ENCODE assay signal across 20 mouse cellular contexts in the genomic region with DNA sequence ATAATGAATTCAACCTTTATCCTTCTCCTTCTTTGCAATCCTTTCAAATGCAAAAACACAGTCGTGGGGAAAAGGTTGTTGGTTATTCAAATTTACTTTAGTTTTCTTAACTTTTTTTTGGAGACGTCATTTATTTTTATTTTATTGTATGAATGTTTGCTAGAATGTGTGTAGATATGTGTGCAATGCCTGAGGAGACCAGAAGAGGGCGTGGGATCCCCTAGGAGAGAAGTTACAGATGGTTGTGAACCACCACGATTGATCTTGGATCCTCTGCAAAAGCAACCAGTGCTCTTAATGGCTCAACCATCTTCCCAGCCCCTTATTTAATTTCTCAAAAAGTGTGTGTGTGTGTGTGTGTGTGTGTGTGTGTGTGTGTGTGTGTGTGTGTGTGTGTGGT. TPM values are rescaled to one million over a fixed set of nuclear protein-coding genes. Genes with fewer than 3 reads are reported as not detected.
DNase-seq lines count a peak whose midpoint lies in the region; ATAC-seq and TF ChIP-seq lines count a peak whose summit lies in the region.
"Had no signal": no experiment of that assay in that cellular context is flagged by ENCODE, and none has a peak within 500 bp of the region (broad histone marks: within the 10 kb centered on the region; RNA-seq: fewer than 3 reads in every experiment).

No protein-coding gene starts in this region.

- H3K4me1 ChIP-seq in heart, adult 2 months (ENCODE audit: control insufficient read depth, insufficient read depth, low read length), result peaks cover 2% of the 10 kb centered on the region
- no peaks in the 10 kb centered on the region for H3K4me1 ChIP-seq in liver, postnatal 0 days (ENCODE audit: insufficient read depth)
- peaks cover 6% of the 10 kb centered on the region for H3K4me1 ChIP-seq in liver, embryonic 12.5 days

- H3K79me2 ChIP-seq in heart, adult 2 months (replicated peaks; ENCODE audit: control insufficient read depth, insufficient read depth, low read length), result no peaks in the 10 kb centered on the region

- no peak overlapping the region for H3K27ac ChIP-seq in heart, adult 2 months
- H3K27ac ChIP-seq in liver, postnatal 0 days (ENCODE audit: low read depth), result no peak overlapping the region
- no peak overlapping the region for H3K27ac ChIP-seq in liver, embryonic 12.5 days
- H3K27ac ChIP-seq: forebrain, embryonic 15.5 days; heart, embryonic 10.5 days; limb, embryonic 10.5 days; liver, embryonic 13.5 days; neural tube, embryonic 12.5 days; stomach, embryonic 15.5 days had no signal

- WGBS in heart, adult 2 months, result 54% methylated on average over 4 of the region's 4 CpGs
- 47% methylated on average over 4 of the region's 4 CpGs for WGBS in liver, postnatal 0 days (ENCODE audit: insufficient replicate concordance)
- WGBS in liver, embryonic 12.5 days (ENCODE audit: insufficient replicate concordance), result 40% methylated on average over 4 of the region's 4 CpGs

- no peak overlapping the region for H3K9ac ChIP-seq in heart, adult 2 months (ENCODE audit: low read depth, low read length)
- H3K9ac ChIP-seq in liver, postnatal 0 days (replicated peaks), result no peak overlapping the region
- H3K9ac ChIP-seq in liver, embryonic 12.5 days, result no peak overlapping the region
- H3K9ac ChIP-seq: forebrain, embryonic 15.5 days; liver, embryonic 13.5 days; neural tube, embryonic 12.5 days; stomach, embryonic 15.5 days had no signal

- DNase-seq in heart, adult 2 months, result no peak
- no peak for DNase-seq in heart, adult 18-20 months
- DNase-seq in liver, postnatal 0 days, result no peak
- DNase-seq in urinary bladder, postnatal 4 days (ENCODE audit: low spot score in 2 of 2), result peak; percentile 2 to 49
- DNase-seq in urinary bladder, postnatal 25 days (ENCODE audit: low spot score), result no peak
- no peak for DNase-seq in cerebellum, adult 9-10 months
- no peak for DNase-seq in spleen, adult 18-20 months
- DNase-seq: adrenal gland, adult 2 months; cerebellum, adult 11 months; cerebellum, postnatal 25 days; liver, embryonic 13.5 days; lung, postnatal 10 days had no signal

- H3K4me2 ChIP-seq in liver, postnatal 0 days (ENCODE audit: low read depth, low read length), result no peak overlapping the region
- H3K4me2 ChIP-seq in liver, embryonic 12.5 days, result no peak overlapping the region
- H3K4me2 ChIP-seq: forebrain, embryonic 15.5 days; liver, embryonic 13.5 days; neural tube, embryonic 12.5 days; stomach, embryonic 15.5 days had no signal

- no peaks in the 10 kb centered on the region for H3K27me3 ChIP-seq in heart, adult 2 months (ENCODE audit: control insufficient read depth, insufficient read depth, low read length)
- H3K27me3 ChIP-seq in liver, postnatal 0 days (ENCODE audit: insufficient read depth, low read length), result no peaks in the 10 kb centered on the region
- H3K27me3 ChIP-seq in liver, embryonic 12.5 days (replicated peaks), result 0 out of 2 replicates have a peak, but pooled peaks cover 8% of the 10 kb centered on the region
- H3K27me3 ChIP-seq: forebrain, embryonic 15.5 days; liver, embryonic 13.5 days; neural tube, embryonic 12.5 days; stomach, embryonic 15.5 days had no signal

- ATAC-seq in liver, postnatal 0 days, result no peak
- ATAC-seq in liver, embryonic 12.5 days, result no peak
- ATAC-seq: forebrain, embryonic 15.5 days had no signal

- no peaks in the 10 kb centered on the region for H3K9me3 ChIP-seq in liver, postnatal 0 days (ENCODE audit: low read length)
- H3K9me3 ChIP-seq in liver, embryonic 12.5 days (replicated peaks), result no peaks in the 10 kb centered on the region
- H3K9me3 ChIP-seq: forebrain, embryonic 15.5 days; heart, embryonic 10.5 days; limb, embryonic 10.5 days; liver, embryonic 13.5 days; neural tube, embryonic 12.5 days; stomach, embryonic 15.5 days had no signal

- H3K36me3 ChIP-seq in heart, adult 2 months (ENCODE audit: control insufficient read depth, insufficient read depth, low read length), result no peaks in the 10 kb centered on the region
- no peaks in the 10 kb centered on the region for H3K36me3 ChIP-seq in liver, postnatal 0 days (replicated peaks; ENCODE audit: insufficient read depth, low read length)
- no peaks in the 10 kb centered on the region for H3K36me3 ChIP-seq in liver, embryonic 12.5 days
- H3K36me3 ChIP-seq: forebrain, embryonic 15.5 days; heart, embryonic 10.5 days; limb, embryonic 10.5 days; liver, embryonic 13.5 days; neural tube, embryonic 12.5 days; stomach, embryonic 15.5 days had no signal

- no peak overlapping the region for H3K4me3 ChIP-seq in heart, adult 2 months
- H3K4me3 ChIP-seq in liver, postnatal 0 days (ENCODE audit: low read depth, low read length), result no peak overlapping the region
- H3K4me3 ChIP-seq in liver, embryonic 12.5 days, result no peak overlapping the region
- H3K4me3 ChIP-seq: erythroblast, embryonic 14.5 days; forebrain, embryonic 15.5 days; heart, embryonic 10.5 days; limb, embryonic 10.5 days; liver, embryonic 13.5 days; megakaryocyte, embryonic 14.5 days; neural tube, embryonic 12.5 days; stomach, embryonic 15.5 days had no signal

- no peak for TF ChIP-seq POLR2A in heart, adult 2 months (IDR thresholded peaks at IDR 0.05; ENCODE audit: insufficient read depth, low read depth, low read length)

- intact Hi-C loops in heart, adult 2 months (cut with DNase I), result no loop called here

- TF ChIP-seq EP300 in heart, adult 2 months (IDR thresholded peaks at IDR 0.05; ENCODE audit: insufficient read depth, low read depth, low read length), result no peak
- no peak for TF ChIP-seq EP300 in liver, postnatal 0 days (IDR thresholded peaks at IDR 0.05; ENCODE audit: low read depth)

- peak; percentile 32 for TF ChIP-seq CTCF in heart, adult 2 months (IDR thresholded peaks at IDR 0.05)
- peak; percentile 38; the same call in 1 of the 2 replicates for TF ChIP-seq CTCF in liver, postnatal 0 days (IDR thresholded peaks at IDR 0.05; ENCODE audit: low read depth)

RNA-seq across cellular contexts. Expression of a gene that starts 53.0 kb away (rescaled TPM):
- 1 to 10 TPM in 1 of 2 experiments, under 1 TPM in 1; 0.84 to 1.3 TPM for total RNA-seq in heart, adult 2 months (2021)
- polyA plus RNA-seq in heart, adult 2 months (2012; rRNA removed), result 1.3 and 2.1 TPM in 2 replicates
- total RNA-seq in heart, adult 18-20 months (2021), result 1 to 10 TPM in 1 of 2 experiments, under 1 TPM in 1; 0.84 to 3.0 TPM
- polyA plus RNA-seq in liver, postnatal 0 days (2015; fragmentation: Nextera tagmentation; extraction: Ambion mirVana), result 0.43 and 0.49 TPM in 2 replicates
- polyA plus RNA-seq in liver, embryonic 12.5 days (2016; fragmentation: Nextera tagmentation; extraction: Ambion mirVana), result 0.15 and 0.28 TPM in 2 replicates
- polyA plus RNA-seq: erythroblast, embryonic 14.5 days had no signal

Comparison
In these comparisons a context has a peak if more than half of its experiments do, and no peak if none do; other contexts are left out.
1. DNase-seq: peak in urinary bladder, postnatal 4 days (2 of 2); none in heart, adult 2 months (0 of 2), heart, adult 18-20 months (0 of 2), liver, postnatal 0 days (single experiment), urinary bladder, postnatal 25 days (single experiment), cerebellum, adult 9-10 months (single experiment) and spleen, adult 18-20 months (0 of 2).